Mouse (Mus musculus) kidney, adult 2 months (tissue): ENCODE measurements around the gene Uvrag. TPM values are rescaled to one million over a fixed set of nuclear protein-coding genes. Genes with fewer than 3 reads are reported as not detected.
A peak's percentile ranks its signal among the peaks of the same experiment; 100 is the strongest.

Source experiments
- DNase-seq: peaks from one replicate; pipeline ENCODE4 v3.0.0; 2021
- H3K27ac ChIP-seq: fragments of 200-500 bp; 2 replicates; pipeline ENCODE4 v1.5.1; 2012; ENCODE audit warnings: low read depth, low read length, control low read depth, inconsistent platforms; ENCODE audit not compliant: insufficient read depth
- H3K27me3 ChIP-seq: fragments of 200-500 bp; replicated peaks from 2 replicates; pipeline ENCODE4 v1.6.1; 2012; ENCODE audit warnings: mild to moderate bottlenecking, moderate library complexity, low read length, inconsistent platforms; ENCODE audit not compliant: control insufficient read depth, insufficient read depth
- H3K36me3 ChIP-seq: fragments of 200-500 bp; 2 replicates; pipeline ENCODE4 v1.6.1; 2012; ENCODE audit warnings: mild to moderate bottlenecking, moderate library complexity, low read length, inconsistent platforms; ENCODE audit not compliant: control insufficient read depth, insufficient read depth
- H3K4me1 ChIP-seq: fragments of 200-500 bp; 2 replicates; pipeline ENCODE4 v1.6.1; 2011; ENCODE audit warnings: low read length; ENCODE audit not compliant: control insufficient read depth, insufficient read depth
- H3K4me3 ChIP-seq: fragments of 200-500 bp; 2 replicates; pipeline ENCODE4 v1.5.1; 2011; ENCODE audit warnings: mild to moderate bottlenecking, low read depth, low read length, control low read depth; ENCODE audit not compliant: insufficient read depth
- CTCF ChIP-seq: fragments of 200-500 bp; conservative IDR thresholded peaks from 2 replicates; pipeline ENCODE4 v1.5.1; 2011; ENCODE audit warnings: low read depth, mild to moderate bottlenecking, control low read depth, low read length, moderate library complexity, mixed read lengths; ENCODE audit not compliant: insufficient read depth, insufficient read length
- POLR2A ChIP-seq: fragments of 200-500 bp; IDR thresholded peaks from one replicate; pipeline ENCODE4 v1.6.1; 2011; ENCODE audit warnings: low read depth, low read length, control low read depth
- WGBS: fragments of 180-500 bp; shearing (Covaris S2); methylation state at CpG from one replicate; pipeline ENCODE4 v1.1.7; 2018; 5-methylcytosine and 5-hydroxymethylcytosine counted together
- polyA plus RNA-seq: library from polyadenylated mRNA; depleted of rRNA; stranded (reverse); fragments of >200 nt; gene quantifications from 2 replicates; pipeline ENCODE4 v1.2.3, GENCODE M21; 2012

Gene Uvrag
- polyA plus RNA-seq, 1 experiment = 8.0 TPM

- no peak for DNase-seq
- no peaks in the 10 kb centered on the region for H3K36me3 ChIP-seq
- H3K4me3 ChIP-seq = no peak overlapping the region
- H3K27me3 ChIP-seq = no peaks in the 10 kb centered on the region
- H3K4me1 ChIP-seq = no peaks in the 10 kb centered on the region
- no peak overlapping the region for H3K27ac ChIP-seq
- WGBS = 77% methylated on average over 7 of the region's 7 CpGs
- TF ChIP-seq POLR2A (no peak), CTCF (no peak)
These were observed 251.7 kb downstream of the Uvrag start for GRCm38 (mm10) chr7:98889211-98889610.

- H3K4me1 ChIP-seq = no peaks in the 10 kb centered on the region
- H3K27ac ChIP-seq = no peak overlapping the region
- WGBS = 70% methylated on average over 5 of the region's 5 CpGs
- no peak for DNase-seq
- H3K36me3 ChIP-seq = no peaks in the 10 kb centered on the region
- H3K27me3 ChIP-seq = no peaks in the 10 kb centered on the region
- TF ChIP-seq POLR2A = no peak
- no peak overlapping the region for H3K4me3 ChIP-seq
These were observed 252.1 kb downstream of the Uvrag start for GRCm38 (mm10) chr7:98888810-98889209.

- TF ChIP-seq CTCF (no peak; the same call in 1 of the 2 replicates), POLR2A (no peak)
- H3K27ac ChIP-seq = no peak overlapping the region
- 40% methylated on average over 22 of the region's 22 CpGs for WGBS
- no peaks in the 10 kb centered on the region for H3K36me3 ChIP-seq
- no peaks in the 10 kb centered on the region for H3K4me1 ChIP-seq
- DNase-seq = peak; percentile 82
- H3K4me3 ChIP-seq = no peak overlapping the region
- no peaks in the 10 kb centered on the region for H3K27me3 ChIP-seq
These were observed 253.1 kb downstream of the Uvrag start for GRCm38 (mm10) chr7:98887811-98888261.

GRCm38 (mm10) chr7:98881887-98882286, 259.1 kb downstream of the Uvrag start:
- TF ChIP-seq CTCF (peak; percentile 40; the same call in 1 of the 2 replicates), POLR2A (no peak)
- DNase-seq = peak; percentile 12
- H3K4me3 ChIP-seq = no peak overlapping the region

GRCm38 (mm10) chr7:98879176-98879575, 261.8 kb downstream of the Uvrag start:
- no peak for DNase-seq
- no peak overlapping the region for H3K4me3 ChIP-seq
- no peaks in the 10 kb centered on the region for H3K27me3 ChIP-seq
- H3K27ac ChIP-seq = no peak overlapping the region
- no peaks in the 10 kb centered on the region for H3K4me1 ChIP-seq
- no peak for TF ChIP-seq CTCF
- no peak for TF ChIP-seq POLR2A
- WGBS = 88% methylated on average over 2 of the region's 2 CpGs
- H3K36me3 ChIP-seq = no peaks in the 10 kb centered on the region

More at GRCm38 (mm10) chr7:98881887-98882286, 259.1 kb downstream of the Uvrag start:
- no peaks in the 10 kb centered on the region for H3K36me3 ChIP-seq
- 70% methylated on average over 4 of the region's 4 CpGs for WGBS
- no peaks in the 10 kb centered on the region for H3K4me1 ChIP-seq
- H3K27ac ChIP-seq = no peak overlapping the region
- H3K27me3 ChIP-seq = no peaks in the 10 kb centered on the region

GRCm38 (mm10) chr7:98876119-98876518, 264.8 kb downstream of the Uvrag start:
- WGBS = 51% methylated on average over 13 of the region's 13 CpGs
- Histone ChIP-seq H3K4me1 (no peaks in the 10 kb centered on the region), H3K27ac (no peak overlapping the region), H3K4me3 (no peak overlapping the region), H3K27me3 (no peaks in the 10 kb centered on the region), H3K36me3 (no peaks in the 10 kb centered on the region)
- TF ChIP-seq CTCF (no peak), POLR2A (no peak)
- DNase-seq = no peak

GRCm38 (mm10) chr7:98875390-98875990, 265.5 kb downstream of the Uvrag start:
- no peak overlapping the region for H3K27ac ChIP-seq
- no peak overlapping the region for H3K4me3 ChIP-seq
- DNase-seq = no peak
- no peaks in the 10 kb centered on the region for H3K4me1 ChIP-seq
- H3K36me3 ChIP-seq = no peaks in the 10 kb centered on the region
- 38% methylated on average over 13 of the region's 13 CpGs for whole genome bisulfite sequencing
- no peaks in the 10 kb centered on the region for H3K27me3 ChIP-seq
- no peak for TF ChIP-seq POLR2A
- no peak for TF ChIP-seq CTCF

GRCm38 (mm10) chr7:98874411-98874951, 266.5 kb downstream of the Uvrag start:
- TF ChIP-seq POLR2A (no peak), CTCF (no peak)
- Histone ChIP-seq H3K4me1 (no peaks in the 10 kb centered on the region), H3K4me3 (no peak overlapping the region), H3K27me3 (no peaks in the 10 kb centered on the region), H3K36me3 (no peaks in the 10 kb centered on the region), H3K27ac (no peak overlapping the region)
- no peak for DNase-seq
- 50% methylated on average over 6 of the region's 6 CpGs for WGBS
